Mouse (Mus musculus): ENCODE results near the gene Gm10666. TPM values are rescaled to one million over a fixed set of nuclear protein-coding genes. Genes with fewer than 3 reads are reported as not detected.
"Not testable (repeated sequence)": the region's sequence is repeated elsewhere in the genome, so short reads cannot be mapped to it uniquely, and the experiment has no call there.

The Gm10666 gene
- not detected in 2 replicates for polyA plus RNA-seq (2015; fragmentation: Nextera tagmentation; extraction: Ambion mirVana)

DNA sequence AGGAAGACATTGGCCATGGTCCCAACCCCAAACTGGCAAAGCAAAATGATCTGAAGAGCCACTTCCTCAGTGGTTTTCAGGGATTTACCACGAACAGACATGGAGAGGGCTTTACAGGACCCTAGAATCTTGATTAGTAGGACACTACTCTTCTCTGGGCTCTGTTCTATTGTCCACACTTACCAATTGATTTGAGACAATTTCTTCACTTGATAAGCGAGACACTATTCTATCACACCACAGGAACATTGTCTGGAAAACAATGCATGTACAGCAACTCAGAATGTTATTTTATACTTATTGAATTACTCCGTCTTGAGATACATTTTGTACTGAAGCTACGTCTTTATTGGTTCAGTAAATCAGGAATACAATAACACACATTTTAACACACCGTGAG, at the start of gene Gm10666:
TSS of gene Gm10666 (minus strand) at position 101 of the 400 bp plus-strand sequence.
- not testable (repeated sequence) for H3K4me3 ChIP-seq (ENCODE audit: low read depth, low read length); H3K27ac ChIP-seq (ENCODE audit: low read depth, low read length); H3K36me3 ChIP-seq (ENCODE audit: control insufficient read depth, insufficient read depth); H3K9ac ChIP-seq (ENCODE audit: low read depth, low read length); H3K4me1 ChIP-seq (replicated peaks; ENCODE audit: control insufficient read depth, insufficient read depth, low read length); H3K27me3 ChIP-seq (replicated peaks; ENCODE audit: control insufficient read depth, insufficient read depth, low read length); ATAC-seq; H3K9me3 ChIP-seq (ENCODE audit: control insufficient read depth); H3K4me2 ChIP-seq (replicated peaks; ENCODE audit: low read depth)
- no CpG with 5 or more reads among the region's 5 CpGs for WGBS

DNA sequence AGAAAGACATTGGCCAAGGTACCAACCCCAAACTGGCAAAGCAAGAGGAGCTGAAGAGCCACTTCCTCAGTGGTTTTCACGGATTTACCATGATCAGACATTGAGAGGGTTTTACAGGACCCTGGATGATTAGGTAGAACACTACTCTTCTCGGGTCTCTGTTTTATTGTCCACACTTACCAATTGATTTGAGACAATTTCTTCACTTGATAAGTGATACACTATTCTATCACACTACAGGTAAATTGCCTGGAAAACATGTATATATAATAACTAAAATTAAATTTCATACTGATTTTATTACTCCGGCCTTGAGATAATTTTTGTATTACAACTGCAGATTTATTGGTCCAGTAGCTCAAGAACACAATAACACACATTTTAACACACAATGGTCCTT, 29.4 kb upstream of the Gm10666 start, which contains the start of gene Vmn1r142:
TSS of gene Vmn1r142 (minus strand) at position 101 of the 400 bp plus-strand sequence.
- H3K4me3 ChIP-seq (ENCODE audit: low read depth, low read length); H3K4me2 ChIP-seq (replicated peaks; ENCODE audit: low read depth); H3K36me3 ChIP-seq (ENCODE audit: control insufficient read depth, insufficient read depth); H3K9me3 ChIP-seq (ENCODE audit: control insufficient read depth); H3K27me3 ChIP-seq (replicated peaks; ENCODE audit: control insufficient read depth, insufficient read depth, low read length); H3K27ac ChIP-seq (ENCODE audit: low read depth, low read length); ATAC-seq; H3K4me1 ChIP-seq (replicated peaks; ENCODE audit: control insufficient read depth, insufficient read depth, low read length); H3K9ac ChIP-seq (ENCODE audit: low read depth, low read length): not testable (repeated sequence)
- no CpG with 5 or more reads among the region's 3 CpGs for WGBS

DNA sequence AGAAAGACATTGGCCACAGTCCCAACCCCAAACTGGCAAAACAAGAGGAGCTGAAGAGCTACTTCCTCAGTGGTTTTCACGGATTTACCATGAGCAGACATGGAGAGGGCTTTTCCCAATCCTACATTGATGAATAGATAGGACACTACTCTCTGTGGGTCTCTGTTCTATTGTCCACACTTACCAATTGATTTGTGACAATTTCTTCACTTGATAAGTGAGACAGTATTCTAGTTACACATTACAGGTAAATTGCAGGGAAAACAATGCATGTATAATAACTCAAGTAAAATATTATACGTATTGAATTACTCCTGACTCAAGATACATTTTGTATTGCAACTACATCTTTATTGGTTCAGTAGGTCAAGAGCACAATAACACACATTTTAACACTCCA, 16.4 kb downstream of the Gm10666 start, which contains the start of gene Gm16451:
TSS of gene Gm16451 (minus strand) at position 101 of the 400 bp plus-strand sequence.
- not testable (repeated sequence) for ATAC-seq; H3K4me1 ChIP-seq (replicated peaks; ENCODE audit: control insufficient read depth, insufficient read depth, low read length); H3K27me3 ChIP-seq (replicated peaks; ENCODE audit: control insufficient read depth, insufficient read depth, low read length); H3K36me3 ChIP-seq (ENCODE audit: control insufficient read depth, insufficient read depth); H3K9me3 ChIP-seq (ENCODE audit: control insufficient read depth); H3K27ac ChIP-seq (ENCODE audit: low read depth, low read length); H3K4me2 ChIP-seq (replicated peaks; ENCODE audit: low read depth); H3K4me3 ChIP-seq (ENCODE audit: low read depth, low read length); H3K9ac ChIP-seq (ENCODE audit: low read depth, low read length)
- WGBS: no CpG with 5 or more reads among the region's 2 CpGs

Other genes with a start within 250 kb of the Gm10666 start
- not detected in 2 replicates for gene Gm5891, start 213.4 kb downstream of the Gm10666 start, polyA plus RNA-seq (2015; fragmentation: Nextera tagmentation; extraction: Ambion mirVana)
- not detected in 2 replicates for gene Vmn1r137, start 140.2 kb downstream of the Gm10666 start, polyA plus RNA-seq (2015; fragmentation: Nextera tagmentation; extraction: Ambion mirVana)
- gene Vmn1r138, start 105.8 kb downstream of the Gm10666 start, polyA plus RNA-seq (2015; fragmentation: Nextera tagmentation; extraction: Ambion mirVana): not detected in 2 replicates
- gene Gm6176, start 78.4 kb downstream of the Gm10666 start, polyA plus RNA-seq (2015; fragmentation: Nextera tagmentation; extraction: Ambion mirVana): not detected in 2 replicates
- not detected in 2 replicates for gene Vmn1r139, start 65.7 kb downstream of the Gm10666 start, polyA plus RNA-seq (2015; fragmentation: Nextera tagmentation; extraction: Ambion mirVana)
- not detected in 2 replicates for gene Gm16451, start 16.5 kb downstream of the Gm10666 start, polyA plus RNA-seq (2015; fragmentation: Nextera tagmentation; extraction: Ambion mirVana)
- gene Vmn1r142, start 29.3 kb upstream of the Gm10666 start, polyA plus RNA-seq (2015; fragmentation: Nextera tagmentation; extraction: Ambion mirVana): not detected in 2 replicates
- gene Vmn1r143, start 54.6 kb upstream of the Gm10666 start, polyA plus RNA-seq (2015; fragmentation: Nextera tagmentation; extraction: Ambion mirVana): not detected in 2 replicates
- gene Gm8653, start 66.5 kb upstream of the Gm10666 start, polyA plus RNA-seq (2015; fragmentation: Nextera tagmentation; extraction: Ambion mirVana): not detected in 2 replicates
- gene Gm8453, start 94.7 kb upstream of the Gm10666 start, polyA plus RNA-seq (2015; fragmentation: Nextera tagmentation; extraction: Ambion mirVana): not detected in 2 replicates
- not detected in 2 replicates for gene Gm4187, start 195.0 kb upstream of the Gm10666 start, polyA plus RNA-seq (2015; fragmentation: Nextera tagmentation; extraction: Ambion mirVana)
- not detected in 2 replicates for gene Gm8660, start 236.3 kb upstream of the Gm10666 start, polyA plus RNA-seq (2015; fragmentation: Nextera tagmentation; extraction: Ambion mirVana)

Measured in intestine, postnatal 0 days (tissue).